Mouse (Mus musculus) stomach, postnatal 0 days (tissue): ENCODE results near the gene Hoxa10. TPM values are rescaled to one million over a fixed set of nuclear protein-coding genes. Genes with fewer than 3 reads are reported as not detected.

Experiments used
- ATAC-seq: fragments of 200-750 bp; cut with Nextera tagmentation; 2 replicates; pipeline ENCODE4 v1.8.0; 2017; ENCODE audit not compliant: low FRiP score, low TSS enrichment
- DNase-seq: peaks from one replicate; pipeline ENCODE4 v3.0.0-alpha.2; 2016; ENCODE audit warnings: low spot score
- H3K27ac ChIP-seq: fragments of 300-500 bp; sonication (generic); replicated peaks from 2 replicates; pipeline ENCODE4 v1.5.1; 2014; ENCODE audit warnings: mild to moderate bottlenecking, control low read depth
- H3K27me3 ChIP-seq: fragments of 300-500 bp; sonication (generic); 2 replicates; pipeline ENCODE4 v1.6.1; 2014; ENCODE audit warnings: low read length; ENCODE audit not compliant: control insufficient read depth, insufficient read depth
- H3K36me3 ChIP-seq: fragments of 300-500 bp; sonication (generic); 2 replicates; pipeline ENCODE4 v1.6.1; 2014; ENCODE audit warnings: low read length, mixed read lengths; ENCODE audit not compliant: control insufficient read depth, insufficient read depth
- H3K4me1 ChIP-seq: fragments of 300-500 bp; sonication (generic); replicated peaks from 2 replicates; pipeline ENCODE4 v1.6.1; 2014; ENCODE audit warnings: antibody characterized with exemption; ENCODE audit not compliant: control insufficient read depth, insufficient read depth
- H3K4me2 ChIP-seq: fragments of 300-500 bp; sonication (generic); replicated peaks from 2 replicates; pipeline ENCODE4 v1.6.1; 2014; ENCODE audit warnings: low read depth, mild to moderate bottlenecking, control low read depth, moderate library complexity
- H3K4me3 ChIP-seq: fragments of 300-500 bp; sonication (generic); 2 replicates; pipeline ENCODE4 v1.5.1; 2014; ENCODE audit warnings: low read depth, low read length, control low read depth
- H3K9ac ChIP-seq: fragments of 300-500 bp; sonication (generic); 2 replicates; pipeline ENCODE4 v1.6.1; 2014; ENCODE audit warnings: mild to moderate bottlenecking, low read length, control low read depth, mixed read lengths
- H3K9me3 ChIP-seq: fragments of 300-500 bp; sonication (generic); 2 replicates; pipeline ENCODE4 v1.6.1; 2016; ENCODE audit warnings: low read length; ENCODE audit not compliant: control insufficient read depth
- CTCF ChIP-seq: IDR thresholded peaks from 2 replicates; pipeline ENCODE4 v1.5.1; 2016; ENCODE audit warnings: antibody characterized with exemption, low read depth, mild to moderate bottlenecking, moderate library complexity
- EP300 ChIP-seq: optimal IDR thresholded peaks from 2 replicates; pipeline ENCODE3; 2016; ENCODE audit warnings: antibody characterized with exemption
- WGBS: fragments of 180-500 bp; shearing (Covaris S2); extraction: QIAGEN DNeasy Blood & Tissue Kit; methylation state at CpG from one replicate; pipeline ENCODE4 v1.1.7; 2014; 5-methylcytosine and 5-hydroxymethylcytosine counted together
- polyA plus RNA-seq: library from polyadenylated mRNA; unstranded; fragments of >200 nt; fragmentation: Nextera tagmentation; extraction: Ambion mirVana; gene quantifications from 2 replicates; pipeline ENCODE4 v1.2.1, GENCODE M21; 2015

Gene Hoxa10
- polyA plus RNA-seq, 1 experiment from 2014 or later = not detected

GRCm38 (mm10) chr6:52239625-52240388 is 847 bp downstream of the Hoxa10 start:
- Histone ChIP-seq H3K27me3 (peaks cover 62% of the 10 kb centered on the region), H3K9me3 (no peaks in the 10 kb centered on the region), H3K4me2 (no peak overlapping the region), H3K4me1 (no peaks in the 10 kb centered on the region), H3K9ac (no peak overlapping the region), H3K36me3 (no peaks in the 10 kb centered on the region), H3K4me3 (no peak overlapping the region), H3K27ac (no peak overlapping the region)
- TF ChIP-seq CTCF (no peak), EP300 (no peak)
- ATAC-seq (no peak), DNase-seq (no peak)
- 5% methylated on average over 30 of the region's 30 CpGs for WGBS

GRCm38 (mm10) chr6:52238976-52239375 is 1.7 kb downstream of the Hoxa10 start:
- H3K36me3 ChIP-seq = no peaks in the 10 kb centered on the region
- H3K27me3 ChIP-seq = peaks cover 64% of the 10 kb centered on the region
- no peaks in the 10 kb centered on the region for H3K9me3 ChIP-seq
- no peak overlapping the region for H3K27ac ChIP-seq
- H3K4me1 ChIP-seq = no peaks in the 10 kb centered on the region
- no peak overlapping the region for H3K4me2 ChIP-seq
- no peak overlapping the region for H3K4me3 ChIP-seq
- TF ChIP-seq CTCF (no peak), EP300 (no peak)
- WGBS = 8% methylated on average over 7 of the region's 7 CpGs
- DNase-seq (no peak), ATAC-seq (no peak)
- H3K9ac ChIP-seq = no peak overlapping the region

GRCm38 (mm10) chr6:52238155-52238545 is 2.5 kb downstream of the Hoxa10 start:
- Histone ChIP-seq H3K9ac (no peak overlapping the region), H3K27me3 (peaks cover 65% of the 10 kb centered on the region), H3K9me3 (no peaks in the 10 kb centered on the region), H3K4me2 (no peak overlapping the region), H3K36me3 (no peaks in the 10 kb centered on the region), H3K27ac (no peak overlapping the region), H3K4me3 (no peak overlapping the region), H3K4me1 (no peaks in the 10 kb centered on the region)
- DNase-seq (no peak), ATAC-seq (no peak)
- no peak for TF ChIP-seq EP300
- no peak for TF ChIP-seq CTCF
- WGBS = 4% methylated on average over 7 of the region's 7 CpGs

- peaks cover 63% of the 10 kb centered on the region for H3K27me3 ChIP-seq
- DNase-seq (no peak), ATAC-seq (no peak)
- no peak for TF ChIP-seq CTCF
- TF ChIP-seq EP300 = no peak
- no peaks in the 10 kb centered on the region for H3K36me3 ChIP-seq
- no peak overlapping the region for H3K9ac ChIP-seq
- 13% methylated on average over 10 of the region's 10 CpGs for WGBS
- no peaks in the 10 kb centered on the region for H3K4me1 ChIP-seq
- no peak overlapping the region for H3K27ac ChIP-seq
- no peak overlapping the region for H3K4me2 ChIP-seq
- H3K9me3 ChIP-seq = no peaks in the 10 kb centered on the region
- no peak overlapping the region for H3K4me3 ChIP-seq
These were observed 3.1 kb downstream of the Hoxa10 start for GRCm38 (mm10) chr6:52237346-52238154.

GRCm38 (mm10) chr6:52236806-52237205 is 3.8 kb downstream of the Hoxa10 start:
- Histone ChIP-seq H3K27me3 (peaks cover 60% of the 10 kb centered on the region), H3K4me3 (no peak overlapping the region), H3K4me2 (no peak overlapping the region), H3K27ac (no peak overlapping the region), H3K9me3 (no peaks in the 10 kb centered on the region), H3K4me1 (no peaks in the 10 kb centered on the region), H3K36me3 (no peaks in the 10 kb centered on the region), H3K9ac (no peak overlapping the region)
- DNase-seq (no peak), ATAC-seq (no peak)
- TF ChIP-seq CTCF = no peak
- no peak for TF ChIP-seq EP300
- 11% methylated on average over 3 of the region's 3 CpGs for WGBS

GRCm38 (mm10) chr6:52235866-52236265 is 4.8 kb downstream of the Hoxa10 start:
- H3K36me3 ChIP-seq = no peaks in the 10 kb centered on the region
- DNase-seq = no peak
- no peaks in the 10 kb centered on the region for H3K4me1 ChIP-seq
- no peak overlapping the region for H3K4me2 ChIP-seq
- peaks cover 55% of the 10 kb centered on the region for H3K27me3 ChIP-seq
- no peak overlapping the region for H3K27ac ChIP-seq
- ATAC-seq = no peak
- no peaks in the 10 kb centered on the region for H3K9me3 ChIP-seq
- H3K9ac ChIP-seq = no peak overlapping the region
- no peak overlapping the region for H3K4me3 ChIP-seq
- no peak for TF ChIP-seq CTCF
- TF ChIP-seq EP300 = no peak
- WGBS = 20% methylated on average over 6 of the region's 6 CpGs
